Mouse (Mus musculus): ENCODE results near the gene Arf6. TPM values are rescaled to one million over a fixed set of nuclear protein-coding genes. Genes with fewer than 3 reads are reported as not detected.

Gene Arf6
- polyA plus RNA-seq, 1 experiment from 2014 or later = 33.8 TPM

GRCm38 (mm10) chr12:69389273-69389938, 17.5 kb downstream of the Arf6 start:
- ATAC-seq = no peak
- TF ChIP-seq EP300 (IDR thresholded peaks at IDR 0.05; ENCODE audit: low read depth) (no peak), CTCF (IDR thresholded peaks at IDR 0.05; ENCODE audit: low read depth) (no peak)
- WGBS (ENCODE audit: insufficient replicate concordance) = 53% methylated on average over 7 of the region's 7 CpGs

GRCm38 (mm10) chr12:69390000-69390698, 18.2 kb downstream of the Arf6 start:
- DNase-seq (no peak), ATAC-seq (no peak)
- 73% methylated on average over 7 of the region's 7 CpGs for WGBS (ENCODE audit: insufficient replicate concordance)
- Histone ChIP-seq H3K36me3 (replicated peaks; ENCODE audit: insufficient read depth, low read length) (no peaks in the 10 kb centered on the region), H3K27me3 (ENCODE audit: insufficient read depth, low read length) (no peaks in the 10 kb centered on the region), H3K4me1 (ENCODE audit: insufficient read depth) (no peaks in the 10 kb centered on the region), H3K4me2 (ENCODE audit: low read depth, low read length) (no peak overlapping the region), H3K4me3 (ENCODE audit: low read depth, low read length) (no peak overlapping the region), H3K27ac (ENCODE audit: low read depth) (no peak overlapping the region), H3K9ac (replicated peaks) (no peak overlapping the region), H3K9me3 (ENCODE audit: low read length) (no peaks in the 10 kb centered on the region; the same call in 1 of the 2 replicates)
- TF ChIP-seq EP300 (IDR thresholded peaks at IDR 0.05; ENCODE audit: low read depth) (no peak), CTCF (IDR thresholded peaks at IDR 0.05; ENCODE audit: low read depth) (no peak)

More at GRCm38 (mm10) chr12:69389273-69389938, 17.5 kb downstream of the Arf6 start:
- H3K9me3 ChIP-seq (ENCODE audit: low read length) = no peaks in the 10 kb centered on the region
- H3K4me3 ChIP-seq (ENCODE audit: low read depth, low read length) = no peak overlapping the region
- no peak overlapping the region for H3K4me2 ChIP-seq (ENCODE audit: low read depth, low read length)
- DNase-seq = no peak
- H3K4me1 ChIP-seq (ENCODE audit: insufficient read depth) = peaks cover 3% of the 10 kb centered on the region; the same call in 1 of the 2 replicates
- H3K27me3 ChIP-seq (ENCODE audit: insufficient read depth, low read length) = no peaks in the 10 kb centered on the region
- no peaks in the 10 kb centered on the region for H3K36me3 ChIP-seq (replicated peaks; ENCODE audit: insufficient read depth, low read length)
- no peak overlapping the region for H3K9ac ChIP-seq (replicated peaks)
- no peak overlapping the region for H3K27ac ChIP-seq (ENCODE audit: low read depth)

GRCm38 (mm10) chr12:69393076-69393475, 21.1 kb downstream of the Arf6 start:
- H3K36me3 ChIP-seq (replicated peaks; ENCODE audit: insufficient read depth, low read length) = no peaks in the 10 kb centered on the region
- no peak overlapping the region for H3K4me3 ChIP-seq (ENCODE audit: low read depth, low read length)
- no peak for ATAC-seq
- TF ChIP-seq CTCF (IDR thresholded peaks at IDR 0.05; ENCODE audit: low read depth) = no peak
- no peak overlapping the region for H3K4me2 ChIP-seq (ENCODE audit: low read depth, low read length)
- H3K27ac ChIP-seq (ENCODE audit: low read depth) = no peak overlapping the region
- no peaks in the 10 kb centered on the region; the same call in 1 of the 2 replicates for H3K9me3 ChIP-seq (ENCODE audit: low read length)
- WGBS (ENCODE audit: insufficient replicate concordance) = 80% methylated on average over 10 of the region's 10 CpGs
- H3K9ac ChIP-seq (replicated peaks) = no peak overlapping the region
- H3K27me3 ChIP-seq (ENCODE audit: insufficient read depth, low read length) = no peaks in the 10 kb centered on the region
- no peaks in the 10 kb centered on the region for H3K4me1 ChIP-seq (ENCODE audit: insufficient read depth)
- DNase-seq = no peak

GRCm38 (mm10) chr12:69394456-69394855, 22.5 kb downstream of the Arf6 start:
- no peak overlapping the region for H3K9ac ChIP-seq (replicated peaks)
- no peak overlapping the region for H3K4me3 ChIP-seq (ENCODE audit: low read depth, low read length)
- H3K27me3 ChIP-seq (ENCODE audit: insufficient read depth, low read length) = no peaks in the 10 kb centered on the region
- no peak for DNase-seq
- ATAC-seq = no peak
- 84% methylated on average over 6 of the region's 6 CpGs for WGBS (ENCODE audit: insufficient replicate concordance)
- H3K4me2 ChIP-seq (ENCODE audit: low read depth, low read length) = no peak overlapping the region
- no peaks in the 10 kb centered on the region for H3K36me3 ChIP-seq (replicated peaks; ENCODE audit: insufficient read depth, low read length)
- TF ChIP-seq CTCF (IDR thresholded peaks at IDR 0.05; ENCODE audit: low read depth) (no peak), EP300 (IDR thresholded peaks at IDR 0.05; ENCODE audit: low read depth) (no peak)
- H3K9me3 ChIP-seq (ENCODE audit: low read length) = no peaks in the 10 kb centered on the region; the same call in 1 of the 2 replicates
- no peaks in the 10 kb centered on the region for H3K4me1 ChIP-seq (ENCODE audit: insufficient read depth)
- H3K27ac ChIP-seq (ENCODE audit: low read depth) = no peak overlapping the region

- H3K4me1 ChIP-seq (ENCODE audit: insufficient read depth) = peaks cover 4% of the 10 kb centered on the region; the same call in 1 of the 2 replicates
- no peaks in the 10 kb centered on the region; the same call in 1 of the 2 replicates for H3K9me3 ChIP-seq (ENCODE audit: low read length)
- no peak for ATAC-seq
- H3K27ac ChIP-seq (ENCODE audit: low read depth) = no peak overlapping the region
- no peak overlapping the region for H3K4me3 ChIP-seq (ENCODE audit: low read depth, low read length)
- 71% methylated on average over 4 of the region's 4 CpGs for WGBS (ENCODE audit: insufficient replicate concordance)
- no peak overlapping the region for H3K9ac ChIP-seq (replicated peaks)
- DNase-seq = no peak
- no peak for TF ChIP-seq EP300 (IDR thresholded peaks at IDR 0.05; ENCODE audit: low read depth)
- TF ChIP-seq CTCF (IDR thresholded peaks at IDR 0.05; ENCODE audit: low read depth) = no peak
- no peaks in the 10 kb centered on the region for H3K27me3 ChIP-seq (ENCODE audit: insufficient read depth, low read length)
- H3K4me2 ChIP-seq (ENCODE audit: low read depth, low read length) = no peak overlapping the region
- no peaks in the 10 kb centered on the region for H3K36me3 ChIP-seq (replicated peaks; ENCODE audit: insufficient read depth, low read length)
These were observed 28.4 kb downstream of the Arf6 start for GRCm38 (mm10) chr12:69400367-69400766.

- DNase-seq = no peak
- TF ChIP-seq CTCF (IDR thresholded peaks at IDR 0.05; ENCODE audit: low read depth) (no peak), EP300 (IDR thresholded peaks at IDR 0.05; ENCODE audit: low read depth) (no peak)
- Histone ChIP-seq H3K4me1 (ENCODE audit: insufficient read depth) (peaks cover 4% of the 10 kb centered on the region; the same call in 1 of the 2 replicates), H3K9ac (replicated peaks) (no peak overlapping the region), H3K4me2 (ENCODE audit: low read depth, low read length) (no peak overlapping the region), H3K9me3 (ENCODE audit: low read length) (no peaks in the 10 kb centered on the region), H3K27me3 (ENCODE audit: insufficient read depth, low read length) (no peaks in the 10 kb centered on the region), H3K27ac (ENCODE audit: low read depth) (no peak overlapping the region), H3K4me3 (ENCODE audit: low read depth, low read length) (no peak overlapping the region), H3K36me3 (replicated peaks; ENCODE audit: insufficient read depth, low read length) (no peaks in the 10 kb centered on the region)
- 19% methylated on average over 2 of the region's 2 CpGs for WGBS (ENCODE audit: insufficient replicate concordance)
- peak; percentile 27; the same call in 1 of the 2 replicates for ATAC-seq
These were observed 28.9 kb downstream of the Arf6 start for GRCm38 (mm10) chr12:69400871-69401286.

All from liver, postnatal 0 days (tissue).